Mouse (Mus musculus): ENCODE data around the gene Rab31.

Gene Rab31

GRCm38 (mm10) chr17:65771951-65772934 is at the start of gene Rab31:
Gene Rab31 (minus strand): TSS chr17:65772752.
- in situ Hi-C loops (cut with MboI; ENCODE audit: low sequenced_read_pairs): no loop called here

- in situ Hi-C loops (cut with MboI; ENCODE audit: low sequenced_read_pairs): no loop called here
These were observed 47.6 kb upstream of the Rab31 start for GRCm38 (mm10) chr17:65820197-65820596.

- in situ Hi-C loops (cut with MboI; ENCODE audit: low sequenced_read_pairs): no loop called here
These were observed 41.2 kb upstream of the Rab31 start for GRCm38 (mm10) chr17:65813763-65814162.

GRCm38 (mm10) chr17:65811032-65811431 is 38.5 kb upstream of the Rab31 start:
- in situ Hi-C loops (cut with MboI; ENCODE audit: low sequenced_read_pairs): no loop called here

GRCm38 (mm10) chr17:65806416-65806815 is 33.9 kb upstream of the Rab31 start:
- in situ Hi-C loops (cut with MboI; ENCODE audit: low sequenced_read_pairs): no loop called here

GRCm38 (mm10) chr17:65805966-65806365 is 33.4 kb upstream of the Rab31 start:
- in situ Hi-C loops (cut with MboI; ENCODE audit: low sequenced_read_pairs): no loop called here

GRCm38 (mm10) chr17:65802026-65802425 is 29.5 kb upstream of the Rab31 start:
- in situ Hi-C loops (cut with MboI; ENCODE audit: low sequenced_read_pairs): no loop called here

- in situ Hi-C loops (cut with MboI; ENCODE audit: low sequenced_read_pairs): no loop called here
These were observed 27.9 kb upstream of the Rab31 start for GRCm38 (mm10) chr17:65800451-65800850.

GRCm38 (mm10) chr17:65799353-65799752 is 26.8 kb upstream of the Rab31 start:
- in situ Hi-C loops (cut with MboI; ENCODE audit: low sequenced_read_pairs): no loop called here

- in situ Hi-C loops (cut with MboI; ENCODE audit: low sequenced_read_pairs): no loop called here
These were observed 25.9 kb upstream of the Rab31 start for GRCm38 (mm10) chr17:65798446-65798845.

GRCm38 (mm10) chr17:65796056-65796455 is 23.5 kb upstream of the Rab31 start:
- in situ Hi-C loops (cut with MboI; ENCODE audit: low sequenced_read_pairs): no loop called here

- in situ Hi-C loops (cut with MboI; ENCODE audit: low sequenced_read_pairs): no loop called here
These were observed 21.7 kb upstream of the Rab31 start for GRCm38 (mm10) chr17:65794096-65794850.

GRCm38 (mm10) chr17:65793307-65793930 is 20.9 kb upstream of the Rab31 start:
- in situ Hi-C loops (cut with MboI; ENCODE audit: low sequenced_read_pairs): no loop called here

GRCm38 (mm10) chr17:65791161-65791560 is 18.6 kb upstream of the Rab31 start:
- in situ Hi-C loops (cut with MboI; ENCODE audit: low sequenced_read_pairs): no loop called here

- in situ Hi-C loops (cut with MboI; ENCODE audit: low sequenced_read_pairs): no loop called here
These were observed 17.0 kb upstream of the Rab31 start for GRCm38 (mm10) chr17:65789576-65789975.

GRCm38 (mm10) chr17:65788542-65789291 is 16.2 kb upstream of the Rab31 start:
- in situ Hi-C loops (cut with MboI; ENCODE audit: low sequenced_read_pairs): no loop called here

- in situ Hi-C loops (cut with MboI; ENCODE audit: low sequenced_read_pairs): no loop called here
These were observed 14.7 kb upstream of the Rab31 start for GRCm38 (mm10) chr17:65787261-65787660.

GRCm38 (mm10) chr17:65786225-65786624 is 13.7 kb upstream of the Rab31 start:
- in situ Hi-C loops (cut with MboI; ENCODE audit: low sequenced_read_pairs): no loop called here

- in situ Hi-C loops (cut with MboI; ENCODE audit: low sequenced_read_pairs): no loop called here
These were observed 13.2 kb upstream of the Rab31 start for GRCm38 (mm10) chr17:65785707-65786106.

- in situ Hi-C loops (cut with MboI; ENCODE audit: low sequenced_read_pairs): no loop called here
These were observed 12.1 kb upstream of the Rab31 start for GRCm38 (mm10) chr17:65784610-65785140.
